Mouse (Mus musculus) heart, embryonic 12.5 days (tissue): ENCODE measurements around the gene Hjurp. TPM values are rescaled to one million over a fixed set of nuclear protein-coding genes. Genes with fewer than 3 reads are reported as not detected.

ENCODE experiments used
- ATAC-seq: fragments of 200-750 bp; cut with Nextera tagmentation; 2 replicates; pipeline ENCODE4 v1.8.0; 2017; ENCODE audit warnings: moderate TSS enrichment, moderate library complexity; ENCODE audit not compliant: insufficient number of reproducible peaks, low FRiP score
- H3K27ac ChIP-seq: fragments of 300-500 bp; sonication (generic); 2 replicates; pipeline ENCODE4 v1.5.1; 2016; ENCODE audit warnings: mild to moderate bottlenecking, moderate library complexity; ENCODE audit not compliant: poor library complexity, severe bottlenecking
- H3K27me3 ChIP-seq: fragments of 300-500 bp; sonication (generic); replicated peaks from 2 replicates; pipeline ENCODE4 v1.6.1; 2016; ENCODE audit warnings: mild to moderate bottlenecking, moderate library complexity
- H3K36me3 ChIP-seq: fragments of 300-500 bp; sonication (generic); 2 replicates; pipeline ENCODE4 v1.6.1; 2016; ENCODE audit warnings: mild to moderate bottlenecking, moderate library complexity
- H3K4me1 ChIP-seq: fragments of 300-500 bp; sonication (generic); replicated peaks from 2 replicates; pipeline ENCODE4 v1.6.1; 2016; ENCODE audit warnings: mild to moderate bottlenecking
- H3K4me2 ChIP-seq: fragments of 300-500 bp; sonication (generic); 2 replicates; pipeline ENCODE4 v1.6.1; 2016; ENCODE audit warnings: mild to moderate bottlenecking, moderate library complexity
- H3K4me3 ChIP-seq: fragments of 300-500 bp; sonication (generic); 2 replicates; pipeline ENCODE4 v1.5.1; 2016; ENCODE audit warnings: mild to moderate bottlenecking
- H3K9ac ChIP-seq: fragments of 300-500 bp; sonication (generic); 2 replicates; pipeline ENCODE4 v1.6.1; 2016; ENCODE audit warnings: mild to moderate bottlenecking, moderate library complexity
- H3K9me3 ChIP-seq: fragments of 300-500 bp; sonication (generic); replicated peaks from 2 replicates; pipeline ENCODE4 v1.6.1; 2016; ENCODE audit warnings: mild to moderate bottlenecking, moderate library complexity
- WGBS: fragments of 180-500 bp; shearing (Covaris S2); methylation state at CpG from one replicate; pipeline ENCODE4 v1.1.7; 2016; 5-methylcytosine and 5-hydroxymethylcytosine counted together
- polyA plus RNA-seq: library from polyadenylated mRNA; unstranded; fragments of >200 nt; fragmentation: Nextera tagmentation; extraction: Ambion mirVana; gene quantifications from 2 replicates; pipeline ENCODE4 v1.2.1, GENCODE M21; 2016

The Hjurp gene
- polyA plus RNA-seq, 1 experiment from 2014 or later = 141 TPM

- Histone ChIP-seq H3K4me1 (no peaks in the 10 kb centered on the region), H3K27me3 (no peaks in the 10 kb centered on the region), H3K9ac (no peak overlapping the region), H3K27ac (no peak overlapping the region), H3K4me3 (no peak overlapping the region), H3K9me3 (peaks cover 62% of the 10 kb centered on the region), H3K4me2 (no peak overlapping the region), H3K36me3 (no peaks in the 10 kb centered on the region)
- peak; percentile 9; the same call in 1 of the 2 replicates for ATAC-seq
- 62% methylated on average over 4 of the region's 4 CpGs for WGBS
Observed at GRCm38 (mm10) chr1:88296171-88296920, 18.9 kb upstream of the Hjurp start.

- WGBS = 14% methylated on average over 1 of the region's 1 CpGs
- Histone ChIP-seq H3K27ac (no peak overlapping the region), H3K27me3 (no peaks in the 10 kb centered on the region), H3K4me2 (no peak overlapping the region), H3K4me3 (no peak overlapping the region), H3K36me3 (no peaks in the 10 kb centered on the region), H3K9ac (no peak overlapping the region), H3K9me3 (peaks cover 57% of the 10 kb centered on the region), H3K4me1 (no peaks in the 10 kb centered on the region)
- no peak for ATAC-seq
Observed at GRCm38 (mm10) chr1:88294650-88295049, 17.2 kb upstream of the Hjurp start.

- 45% methylated on average over 2 of the region's 2 CpGs for WGBS
- ATAC-seq = no peak
Observed at GRCm38 (mm10) chr1:88292057-88292456, 14.6 kb upstream of the Hjurp start.

GRCm38 (mm10) chr1:88291409-88292005 is 14.1 kb upstream of the Hjurp start:
- Histone ChIP-seq H3K4me1 (no peaks in the 10 kb centered on the region), H3K4me2 (no peak overlapping the region), H3K27me3 (no peaks in the 10 kb centered on the region), H3K27ac (no peak overlapping the region), H3K4me3 (no peak overlapping the region), H3K9me3 (peaks cover 57% of the 10 kb centered on the region), H3K9ac (no peak overlapping the region), H3K36me3 (no peaks in the 10 kb centered on the region)
- no peak for ATAC-seq
- 51% methylated on average over 3 of the region's 3 CpGs for WGBS

More at GRCm38 (mm10) chr1:88292057-88292456, 14.6 kb upstream of the Hjurp start:
- H3K9ac ChIP-seq = no peak overlapping the region
- H3K4me2 ChIP-seq = no peak overlapping the region
- H3K4me3 ChIP-seq = no peak overlapping the region
- H3K36me3 ChIP-seq = no peaks in the 10 kb centered on the region
- H3K4me1 ChIP-seq = no peaks in the 10 kb centered on the region
- H3K27me3 ChIP-seq = no peaks in the 10 kb centered on the region
- H3K27ac ChIP-seq = no peak overlapping the region
- peaks cover 54% of the 10 kb centered on the region for H3K9me3 ChIP-seq

GRCm38 (mm10) chr1:88290511-88290910 is 13.1 kb upstream of the Hjurp start:
- Histone ChIP-seq H3K9ac (no peak overlapping the region), H3K27ac (no peak overlapping the region), H3K4me2 (no peak overlapping the region), H3K9me3 (peaks cover 53% of the 10 kb centered on the region), H3K4me3 (no peak overlapping the region), H3K27me3 (no peaks in the 10 kb centered on the region), H3K4me1 (no peaks in the 10 kb centered on the region), H3K36me3 (no peaks in the 10 kb centered on the region)
- no peak for ATAC-seq
- 56% methylated on average over 1 of the region's 1 CpGs for WGBS

- H3K27me3 ChIP-seq = no peaks in the 10 kb centered on the region
- no peak overlapping the region for H3K4me2 ChIP-seq
- WGBS = 36% methylated on average over 4 of the region's 4 CpGs
- peaks cover 57% of the 10 kb centered on the region for H3K9me3 ChIP-seq
- no peak overlapping the region for H3K4me3 ChIP-seq
- H3K36me3 ChIP-seq = no peaks in the 10 kb centered on the region
- no peak overlapping the region for H3K9ac ChIP-seq
- no peak for ATAC-seq
- H3K4me1 ChIP-seq = no peaks in the 10 kb centered on the region
- no peak overlapping the region for H3K27ac ChIP-seq
Observed at GRCm38 (mm10) chr1:88289917-88290316, 12.5 kb upstream of the Hjurp start.

GRCm38 (mm10) chr1:88289152-88289551 is 11.7 kb upstream of the Hjurp start:
- WGBS = 47% methylated on average over 2 of the region's 2 CpGs
- peaks cover 59% of the 10 kb centered on the region for H3K9me3 ChIP-seq

GRCm38 (mm10) chr1:88288789-88289127 is 11.3 kb upstream of the Hjurp start:
- Histone ChIP-seq H3K4me2 (no peak overlapping the region), H3K27me3 (no peaks in the 10 kb centered on the region), H3K36me3 (no peaks in the 10 kb centered on the region), H3K9ac (no peak overlapping the region), H3K4me3 (no peak overlapping the region), H3K9me3 (peaks cover 62% of the 10 kb centered on the region), H3K4me1 (no peaks in the 10 kb centered on the region), H3K27ac (no peak overlapping the region)
- no peak for ATAC-seq
- 59% methylated on average over 3 of the region's 3 CpGs for WGBS

More at GRCm38 (mm10) chr1:88289152-88289551, 11.7 kb upstream of the Hjurp start:
- no peak overlapping the region for H3K4me3 ChIP-seq
- ATAC-seq = no peak
- no peak overlapping the region for H3K9ac ChIP-seq
- H3K4me1 ChIP-seq = no peaks in the 10 kb centered on the region
- no peaks in the 10 kb centered on the region for H3K27me3 ChIP-seq
- no peak overlapping the region for H3K27ac ChIP-seq
- no peaks in the 10 kb centered on the region for H3K36me3 ChIP-seq
- H3K4me2 ChIP-seq = no peak overlapping the region

GRCm38 (mm10) chr1:88288056-88288788 is 10.8 kb upstream of the Hjurp start:
- Histone ChIP-seq H3K9me3 (peaks cover 68% of the 10 kb centered on the region), H3K9ac (no peak overlapping the region), H3K36me3 (no peaks in the 10 kb centered on the region)

GRCm38 (mm10) chr1:88287697-88287980 is 10.2 kb upstream of the Hjurp start:
- Histone ChIP-seq H3K4me3 (no peak overlapping the region), H3K27me3 (no peaks in the 10 kb centered on the region), H3K4me2 (no peak overlapping the region), H3K36me3 (no peaks in the 10 kb centered on the region), H3K9me3 (peaks cover 73% of the 10 kb centered on the region), H3K27ac (no peak overlapping the region), H3K9ac (no peak overlapping the region), H3K4me1 (no peaks in the 10 kb centered on the region)
- WGBS = 28% methylated on average over 5 of the region's 5 CpGs
- no peak for ATAC-seq

More at GRCm38 (mm10) chr1:88288056-88288788, 10.8 kb upstream of the Hjurp start:
- Histone ChIP-seq H3K27ac (no peak overlapping the region), H3K4me1 (no peaks in the 10 kb centered on the region), H3K4me2 (no peak overlapping the region), H3K27me3 (no peaks in the 10 kb centered on the region), H3K4me3 (no peak overlapping the region)
- WGBS = 32% methylated on average over 3 of the region's 3 CpGs
- ATAC-seq = no peak

GRCm38 (mm10) chr1:88286887-88287696 is 9.7 kb upstream of the Hjurp start:
- no peaks in the 10 kb centered on the region for H3K4me1 ChIP-seq
- H3K27ac ChIP-seq = no peak overlapping the region
- no peaks in the 10 kb centered on the region for H3K27me3 ChIP-seq
- H3K36me3 ChIP-seq = no peaks in the 10 kb centered on the region
- no peak for ATAC-seq
- WGBS = 66% methylated on average over 13 of the region's 13 CpGs
- H3K9ac ChIP-seq = no peak overlapping the region
- peaks cover 72% of the 10 kb centered on the region for H3K9me3 ChIP-seq
- H3K4me2 ChIP-seq = no peak overlapping the region
- no peak overlapping the region for H3K4me3 ChIP-seq
